Mouse (Mus musculus) c-Kit-positive CD71-positive TER-119-positive erythroid progenitor cells, embryonic 14.5 days (primary cell): ENCODE results near the gene Pold2.
A peak's percentile ranks its signal among the peaks of the same experiment; 100 is the strongest.

Source experiments
- DNase-seq: peaks from one replicate; pipeline ENCODE4 v3.0.0-alpha.2; 2013; ENCODE audit warnings: low spot score

Gene Pold2

GRCm38 (mm10) chr11:5877921-5878526, at the start of gene Pold2:
Gene Pold2 (minus strand): TSS chr11:5878292.
- peak; percentile 98 for DNase-seq

GRCm38 (mm10) chr11:5926696-5927220, 48.7 kb upstream of the Pold2 start:
- no peak for DNase-seq

DNA sequence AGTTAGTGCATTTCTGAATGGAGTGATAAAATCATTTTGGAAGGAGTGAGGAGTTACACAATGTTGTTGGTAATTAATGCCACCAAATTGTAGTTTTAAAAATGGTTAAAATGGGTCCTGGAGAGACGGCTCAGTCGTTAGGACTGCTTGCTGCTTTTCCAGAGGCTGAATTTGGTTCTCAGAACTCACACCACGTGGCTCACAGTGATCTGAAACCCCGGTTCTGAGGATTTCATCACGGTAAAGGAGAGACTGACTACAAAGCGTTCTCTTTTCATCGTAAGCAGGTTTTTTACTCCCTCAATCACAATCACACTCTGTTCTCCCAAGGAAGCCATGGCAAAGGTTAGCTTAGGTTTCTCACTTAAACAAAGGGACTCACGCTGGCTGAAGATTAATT, 46.6 kb upstream of the Pold2 start:
- DNase-seq = no peak

DNA sequence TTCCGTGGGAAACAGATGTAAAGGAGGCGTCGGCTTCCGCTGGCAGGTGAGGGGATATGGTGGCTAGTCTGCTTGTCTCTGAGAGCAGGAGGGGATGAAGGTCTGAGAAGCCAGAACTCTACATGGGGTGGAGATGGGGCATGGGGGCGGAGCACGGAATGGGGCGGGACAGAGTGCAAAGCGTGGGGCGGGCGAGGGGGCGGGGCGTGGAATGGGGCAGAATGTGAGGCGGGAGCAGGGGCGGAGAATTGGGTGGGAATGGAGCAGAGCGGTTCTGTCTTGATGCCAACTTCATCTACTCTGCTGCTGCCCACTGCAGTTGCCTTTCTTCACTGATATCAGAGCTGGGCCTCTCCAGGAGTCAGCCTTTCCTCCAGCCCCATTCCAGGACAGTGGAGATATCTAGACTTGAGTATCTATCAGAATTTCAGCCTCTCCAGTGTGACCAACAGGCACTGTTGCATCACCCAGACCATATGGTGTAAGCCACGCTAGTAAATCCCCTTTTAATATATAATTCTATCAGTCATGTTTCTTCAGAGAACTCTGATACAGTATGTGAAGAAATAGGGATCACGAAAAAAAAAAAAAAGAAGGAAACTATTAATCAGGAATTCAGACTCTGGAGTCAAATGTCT, 42.4 kb upstream of the Pold2 start:
- no peak for DNase-seq

DNA sequence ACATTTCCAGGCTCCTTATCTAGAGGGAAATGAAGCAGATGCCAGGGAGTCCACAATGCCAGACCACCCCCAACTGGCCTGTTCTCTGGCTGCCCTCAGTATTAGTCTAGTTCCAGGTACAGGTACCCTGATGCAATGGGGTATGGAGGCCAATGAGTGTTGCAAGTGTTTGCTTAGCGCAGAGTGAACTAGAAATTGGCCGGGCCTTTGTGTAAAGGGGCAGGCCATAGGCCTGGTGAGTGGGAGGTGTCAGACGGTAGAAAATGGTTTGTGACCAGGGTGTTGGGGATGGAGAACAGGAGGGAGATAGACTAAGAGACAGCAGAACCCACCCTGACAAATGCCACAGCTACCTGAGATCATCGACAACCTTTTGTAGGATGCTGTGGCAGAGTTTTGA, 41.5 kb upstream of the Pold2 start:
- DNase-seq = no peak

GRCm38 (mm10) chr11:5918111-5918510, 40.0 kb upstream of the Pold2 start:
- DNase-seq = no peak

DNA sequence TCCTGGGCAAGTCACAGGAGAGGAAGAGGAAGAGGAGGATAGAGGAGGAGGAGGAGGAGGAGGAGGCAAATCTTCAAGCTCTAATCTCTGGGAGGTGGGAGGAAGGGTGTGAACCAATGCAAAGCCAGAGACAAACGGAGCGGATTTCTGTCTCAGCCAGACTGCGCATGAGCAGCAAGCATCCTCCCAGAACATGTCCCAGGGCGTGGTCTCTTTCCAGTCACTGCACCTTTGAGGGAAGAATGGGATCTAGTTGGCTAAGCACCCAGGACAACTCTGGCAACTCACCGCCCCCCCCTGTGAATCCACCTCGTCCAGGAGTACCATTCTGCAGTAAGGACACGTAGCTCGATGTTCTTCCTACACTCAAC, 38.1 kb upstream of the Pold2 start:
- DNase-seq = no peak

DNA sequence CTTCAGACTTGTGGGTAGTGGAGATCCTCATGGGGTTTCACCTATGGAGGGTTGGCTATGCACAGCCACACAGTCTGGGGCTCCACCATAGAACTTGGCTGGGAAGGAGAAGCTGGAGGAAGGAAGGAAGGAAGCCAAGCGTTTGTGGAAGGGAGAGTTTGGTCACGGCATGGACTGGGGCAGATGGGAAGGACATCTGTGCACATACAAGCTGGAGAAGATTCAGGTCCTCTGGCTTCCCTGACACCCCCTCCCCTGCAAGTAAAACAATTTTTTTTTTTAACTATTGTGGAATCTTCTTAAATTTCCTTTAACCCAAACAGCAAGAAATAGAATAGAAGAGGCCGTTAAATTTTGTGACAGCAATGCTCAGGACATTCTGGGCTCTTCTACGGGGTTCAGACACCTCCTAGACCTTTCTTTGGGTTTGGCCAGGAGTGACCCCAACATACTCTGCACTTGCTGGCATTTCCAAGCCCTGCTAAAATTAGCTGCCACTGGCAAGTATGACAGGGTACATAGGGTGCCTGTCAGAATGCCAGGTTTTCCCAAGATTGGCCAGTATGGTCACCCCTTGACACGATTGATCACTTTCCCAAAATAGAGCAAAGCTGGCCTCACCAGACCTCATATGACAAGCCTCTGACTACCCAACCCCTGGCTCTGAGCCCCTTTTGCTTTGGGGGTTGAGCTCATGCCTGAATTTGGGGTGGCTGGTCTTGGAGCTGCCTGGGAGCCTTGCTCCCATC, 37.5 kb upstream of the Pold2 start:
- no peak for DNase-seq

DNA sequence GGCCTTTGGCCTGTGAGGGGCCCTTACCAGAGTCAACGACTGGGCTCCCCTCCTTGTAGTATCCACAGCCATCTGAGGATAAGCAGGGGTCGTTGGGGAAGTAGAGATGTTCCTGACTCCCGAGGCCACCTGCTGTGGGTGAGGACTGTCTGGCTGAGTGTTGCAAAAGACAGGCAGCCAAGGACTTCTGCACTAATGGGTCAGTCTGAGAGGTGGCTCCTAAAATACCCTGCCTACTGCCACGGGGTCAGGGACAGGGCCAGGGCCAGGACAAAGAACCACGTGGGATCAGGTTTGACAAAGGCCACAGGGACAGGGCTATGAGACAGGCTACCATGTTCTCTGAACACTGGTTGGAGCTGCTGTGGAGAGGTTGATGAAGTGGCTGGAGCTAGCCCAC, 36.8 kb upstream of the Pold2 start:
- DNase-seq = no peak

- DNase-seq = no peak
Measured at GRCm38 (mm10) chr11:5913936-5914335, 35.8 kb upstream of the Pold2 start.

DNA sequence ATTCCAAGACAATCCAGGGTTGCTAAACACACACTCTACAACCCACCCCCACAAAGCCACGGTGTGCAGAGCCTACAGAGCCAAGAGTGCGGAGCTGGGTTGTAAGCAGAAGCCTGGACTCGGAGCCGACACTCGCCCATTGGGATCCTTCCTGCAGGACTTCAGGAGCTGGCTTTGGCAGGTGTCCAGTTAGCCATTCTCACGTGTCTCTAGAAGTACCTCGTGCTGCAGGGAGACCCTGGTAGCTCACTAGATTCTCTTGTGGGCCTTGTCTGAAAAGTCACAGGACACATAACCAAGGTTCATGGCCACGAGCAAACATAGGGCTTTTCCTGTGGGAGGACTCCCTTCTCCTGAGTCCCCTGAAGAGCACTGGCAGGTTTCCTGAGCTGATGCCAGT, 35.2 kb upstream of the Pold2 start:
- no peak for DNase-seq

- DNase-seq = peak; percentile 24
Measured at GRCm38 (mm10) chr11:5912635-5913034, 34.5 kb upstream of the Pold2 start.

DNA sequence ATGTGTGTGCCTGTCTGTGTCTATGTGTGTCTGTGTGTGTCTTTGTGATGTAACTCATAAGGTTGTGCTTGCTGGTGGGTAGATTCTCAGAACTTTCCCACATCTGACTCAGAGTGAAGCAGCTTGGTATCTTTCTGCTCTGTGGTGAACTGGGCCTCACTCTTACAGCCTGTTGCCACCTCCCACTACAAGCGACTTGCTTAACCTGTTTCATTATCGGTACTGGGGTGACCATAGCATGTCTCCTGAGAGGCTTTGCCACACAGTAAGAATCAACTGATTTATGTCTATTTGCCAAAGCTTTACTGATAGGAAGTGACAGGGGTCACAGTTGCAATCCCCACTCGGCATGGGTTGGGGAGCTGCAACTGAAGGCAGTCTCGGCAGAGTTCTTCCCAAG, 30.6 kb upstream of the Pold2 start:
- DNase-seq = no peak

DNA sequence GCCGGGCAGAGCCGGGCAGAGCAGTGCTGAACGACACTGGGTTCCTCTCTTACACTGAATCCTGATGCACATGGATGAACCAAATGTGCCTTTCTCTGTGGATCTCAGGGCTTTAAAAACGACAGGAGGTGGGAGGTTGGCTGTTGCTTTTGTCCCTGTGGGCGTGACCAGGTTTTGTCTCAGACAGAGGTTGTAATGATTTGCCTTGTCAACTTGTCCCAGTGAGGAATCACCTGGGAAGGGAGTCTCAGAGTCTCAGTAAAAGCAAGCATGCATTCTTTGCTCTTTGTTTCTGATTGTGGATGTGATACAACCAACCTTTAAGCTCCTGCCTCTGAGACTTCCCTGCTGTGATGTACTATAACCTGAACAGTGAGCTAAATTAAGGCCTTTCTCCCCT, 29.0 kb upstream of the Pold2 start:
- DNase-seq = no peak

GRCm38 (mm10) chr11:5905778-5906518, 27.9 kb upstream of the Pold2 start:
- DNase-seq = no peak

- no peak for DNase-seq
Measured at GRCm38 (mm10) chr11:5904871-5905270, 26.8 kb upstream of the Pold2 start.

DNA sequence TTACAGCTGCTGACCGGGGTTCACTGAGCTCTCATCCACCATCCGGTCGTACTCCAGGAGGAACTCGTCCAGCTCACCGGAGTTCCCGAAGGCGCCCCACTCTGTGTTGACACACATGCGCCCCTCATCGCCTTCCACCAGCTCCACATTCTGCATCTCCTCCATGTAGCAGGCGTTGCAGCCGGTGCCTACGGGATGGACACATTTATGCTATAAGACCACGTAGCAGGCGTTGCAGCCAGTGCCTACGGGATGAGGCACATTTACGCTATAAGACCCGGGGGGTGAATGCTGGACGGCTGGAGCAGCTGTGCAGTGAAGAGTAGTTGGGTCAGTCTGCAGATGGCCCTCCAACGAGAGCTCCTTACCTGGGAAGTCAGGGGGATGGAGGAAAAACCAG, 26.3 kb upstream of the Pold2 start:
- no peak for DNase-seq

DNA sequence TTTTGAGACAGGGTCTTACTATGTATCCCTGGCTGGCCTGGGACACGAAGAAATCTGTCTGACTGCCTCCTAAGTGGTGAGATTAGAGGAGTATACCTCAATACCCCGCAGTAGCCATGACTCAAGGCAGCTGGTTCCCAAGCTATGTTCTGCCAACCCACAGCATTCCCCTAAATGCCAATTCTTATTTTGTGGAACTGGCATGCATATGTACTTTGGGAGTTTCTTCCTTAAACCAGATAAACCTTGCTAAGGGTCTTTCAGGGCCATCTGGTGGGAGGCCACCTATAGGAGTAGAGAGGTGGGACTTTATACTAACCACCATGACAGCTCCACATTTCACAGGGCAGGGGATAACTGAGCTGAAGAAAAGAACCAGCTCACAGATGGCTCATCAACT, 25.8 kb upstream of the Pold2 start:
- DNase-seq = no peak

GRCm38 (mm10) chr11:5902390-5902789, 24.3 kb upstream of the Pold2 start:
- no peak for DNase-seq

DNA sequence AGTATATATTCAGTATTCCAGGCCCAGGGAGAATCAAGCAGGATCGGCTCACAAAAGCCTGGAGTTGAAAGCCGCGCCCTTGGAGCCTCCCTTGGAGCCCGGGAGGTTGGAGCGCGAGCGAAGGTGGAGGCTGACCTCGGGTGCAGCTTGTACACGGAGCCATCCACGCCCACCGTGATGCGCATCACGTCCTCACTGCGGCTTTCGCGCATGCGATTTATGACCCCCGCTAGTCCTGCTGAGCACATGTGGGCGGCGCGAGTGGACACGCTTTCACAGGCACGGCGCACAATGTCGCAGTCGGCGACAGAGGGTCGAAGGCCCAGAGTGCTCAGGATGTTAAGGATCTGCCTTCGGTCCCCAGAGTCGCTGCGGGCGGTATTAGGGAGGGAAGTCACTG, 23.9 kb upstream of the Pold2 start:
- DNase-seq = no peak

DNA sequence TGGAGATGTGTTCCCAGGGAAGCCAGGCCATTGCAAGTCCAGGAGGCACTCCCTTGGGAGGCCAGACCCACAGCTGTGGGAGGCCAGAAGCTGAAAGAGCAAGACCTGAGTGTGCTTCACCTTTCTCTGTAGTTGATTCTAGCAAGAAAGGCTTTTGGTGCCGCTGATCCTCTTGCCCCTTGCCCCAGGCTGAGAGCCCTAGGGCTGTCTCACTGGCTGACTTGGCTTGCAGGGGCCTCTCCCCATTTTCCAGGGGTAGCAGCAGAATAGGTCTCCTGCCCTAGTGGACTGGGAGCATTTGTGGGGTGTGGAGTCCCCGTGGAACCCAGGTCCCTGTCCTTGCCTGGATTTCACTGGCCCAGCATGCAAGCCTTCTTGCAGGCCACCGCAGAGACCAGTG, 23.2 kb upstream of the Pold2 start:
- DNase-seq = no peak

GRCm38 (mm10) chr11:5899286-5899685, 21.2 kb upstream of the Pold2 start:
- DNase-seq = no peak

DNA sequence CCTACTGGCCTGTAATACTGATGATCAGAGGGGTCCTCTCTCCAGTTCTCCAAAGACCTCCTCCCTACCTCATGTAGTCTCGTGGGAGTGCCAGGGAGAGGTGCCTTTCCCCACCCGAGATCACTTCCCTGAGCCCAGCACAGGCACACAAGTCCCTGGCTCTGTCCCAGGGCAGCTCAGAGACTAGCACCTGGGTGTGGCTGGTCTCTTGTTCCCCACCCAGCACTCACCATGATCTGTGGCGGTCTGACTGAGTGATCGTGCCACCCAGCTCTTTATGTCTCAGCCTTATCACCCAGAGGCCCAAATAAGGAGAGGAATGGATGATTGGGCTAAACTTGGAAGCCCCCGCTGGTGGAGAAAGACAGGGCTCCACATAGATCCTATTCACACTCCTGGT, 20.4 kb upstream of the Pold2 start, which contains the start of gene Myl7:
Gene Myl7, minus strand, starts transcription at position 252 of the 400 bp plus-strand sequence.
- peak; percentile 14 for DNase-seq
